Mouse (Mus musculus) liver (tissue): Measurements from ENCODE around the gene Spag17.

Source experiments
- DNase-seq: peaks from one replicate; pipeline ENCODE4 v3.0.0-alpha.2; 2020; ENCODE audit warnings: mixed read lengths

Spag17 gene

GRCm38 (mm10) chr3:100176031-100176430, 290.8 kb downstream of the Spag17 start:
- no peak for DNase-seq

- no peak for DNase-seq
These were observed 295.3 kb downstream of the Spag17 start for GRCm38 (mm10) chr3:100180471-100180870.

DNA sequence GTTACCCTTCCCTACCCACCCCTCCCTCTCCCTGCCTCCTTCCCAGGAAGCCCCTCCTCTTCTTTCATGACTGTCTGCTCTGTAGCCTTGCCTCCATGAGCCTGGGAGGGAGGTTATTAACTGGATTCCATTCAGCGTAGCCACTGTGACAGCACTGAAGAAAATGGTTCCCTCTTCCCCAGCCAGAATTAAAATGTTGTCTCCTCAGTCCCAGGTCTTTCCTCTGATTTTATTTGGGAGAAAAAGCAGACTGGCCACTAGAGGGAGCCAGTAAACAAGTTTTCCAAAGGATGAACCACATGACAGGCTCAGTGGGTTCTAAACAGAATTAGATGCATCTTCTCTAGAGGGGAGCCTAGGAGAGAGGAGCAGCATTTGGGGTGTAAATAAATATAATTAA, 304.2 kb downstream of the Spag17 start:
- DNase-seq: peak; percentile 43

DNA sequence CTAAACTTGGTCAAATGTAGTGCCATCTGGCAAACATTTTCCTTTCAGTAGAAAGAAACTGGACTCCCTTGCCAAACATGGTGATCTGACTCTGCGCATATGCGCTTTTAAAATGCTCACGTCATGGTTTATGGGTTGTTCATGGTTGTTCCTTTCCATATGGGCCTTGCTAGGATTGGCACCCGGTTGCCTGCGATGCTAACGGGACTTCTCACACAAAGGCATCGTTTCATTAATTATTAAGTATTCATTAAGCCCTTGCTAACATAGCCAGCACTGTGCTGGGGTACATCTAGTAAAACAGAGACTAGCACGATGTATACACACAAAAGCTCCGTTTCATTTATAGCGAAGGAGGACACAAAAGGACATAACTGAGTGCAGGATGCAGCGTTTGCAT, 304.7 kb downstream of the Spag17 start:
- no peak for DNase-seq
